Mouse (Mus musculus) myocyte (in vitro differentiated cells): ENCODE data around the gene Gm20388. TPM values are rescaled to one million over a fixed set of nuclear protein-coding genes. Genes with fewer than 3 reads are reported as not detected.

ENCODE experiments used
- H3K27me3 ChIP-seq: one replicate; pipeline ENCODE4 v1.6.1; 2011; ENCODE audit not compliant: control insufficient read depth, insufficient read depth, insufficient read length
- H3K36me3 ChIP-seq: one replicate; pipeline ENCODE4 v1.6.1; 2011; ENCODE audit not compliant: control insufficient read depth, insufficient read depth
- H3K4me2 ChIP-seq: one replicate; pipeline ENCODE4 v1.6.1; 2011; ENCODE audit warnings: low read depth, control low read depth
- H3K4me3 ChIP-seq: one replicate; pipeline ENCODE4 v1.5.1; 2011; ENCODE audit warnings: mild to moderate bottlenecking, control low read depth, moderate library complexity
- H3K79me2 ChIP-seq: one replicate; pipeline ENCODE4 v1.6.1; 2011; ENCODE audit not compliant: control insufficient read depth, insufficient read depth
- H3ac ChIP-seq: one replicate; pipeline ENCODE4 v1.6.1; 2011; ENCODE audit not compliant: control insufficient read depth, insufficient read length
- CEBPB ChIP-seq: IDR thresholded peaks from 2 replicates; pipeline ENCODE4 v1.6.1; 2011; ENCODE audit warnings: mild to moderate bottlenecking, moderate library complexity; ENCODE audit not compliant: poor library complexity, insufficient read depth, severe bottlenecking
- E2F4 ChIP-seq: IDR thresholded peaks from one replicate; pipeline ENCODE4 v1.6.1; 2011; ENCODE audit warnings: mild to moderate bottlenecking, control low read depth, moderate library complexity; ENCODE audit not compliant: insufficient read depth
- MAX ChIP-seq: IDR thresholded peaks from one replicate; pipeline ENCODE4 v1.6.1; 2011; ENCODE audit warnings: low read depth, mild to moderate bottlenecking, control low read depth
- MYOD1 ChIP-seq, 3 experiments: IDR thresholded peaks; one replicate each; pipeline ENCODE4 v1.6.1; 2011; ENCODE audit warnings: control low read depth in 2 of 3, low read depth in 2 of 3, mild to moderate bottlenecking in 2 of 3, moderate library complexity in 1 of 3; ENCODE audit not compliant: insufficient read length in 2 of 3, control insufficient read depth in 1 of 3
- MYOG ChIP-seq, 3 experiments: IDR thresholded peaks; one replicate each; pipeline ENCODE4 v1.6.1; 2011; ENCODE audit warnings: control low read depth in 2 of 3, low read depth in 2 of 3, mild to moderate bottlenecking in 2 of 3; ENCODE audit not compliant: insufficient read length in 2 of 3, control insufficient read depth in 1 of 3, insufficient read depth in 1 of 3
- POLR2A ChIP-seq: IDR thresholded peaks from one replicate; pipeline ENCODE4 v1.6.1; 2011; ENCODE audit warnings: low read depth, mild to moderate bottlenecking, control low read depth, moderate library complexity; ENCODE audit not compliant: insufficient read length
- POLR2AphosphoS2 ChIP-seq: IDR thresholded peaks from one replicate; pipeline ENCODE4 v1.6.1; 2011; ENCODE audit warnings: low read depth, control low read depth; ENCODE audit not compliant: insufficient read length
- REST ChIP-seq: IDR thresholded peaks from one replicate; pipeline ENCODE4 v1.6.1; 2011; ENCODE audit warnings: mild to moderate bottlenecking, control low read depth, moderate library complexity; ENCODE audit not compliant: insufficient read depth, insufficient read length
- SRF ChIP-seq: IDR thresholded peaks from one replicate; pipeline ENCODE4 v1.6.1; 2011; ENCODE audit warnings: low read depth; ENCODE audit not compliant: control insufficient read depth, insufficient read length
- TCF12 ChIP-seq: IDR thresholded peaks from one replicate; pipeline ENCODE4 v1.6.1; 2011; ENCODE audit warnings: mild to moderate bottlenecking, control low read depth; ENCODE audit not compliant: poor library complexity, insufficient read depth, severe bottlenecking
- TCF3 ChIP-seq: IDR thresholded peaks from one replicate; pipeline ENCODE4 v1.6.1; 2011; ENCODE audit warnings: low read depth, control low read depth; ENCODE audit not compliant: insufficient read length
- USF1 ChIP-seq: IDR thresholded peaks from one replicate; pipeline ENCODE4 v1.6.1; 2011; ENCODE audit warnings: low read depth, mild to moderate bottlenecking, control low read depth, moderate library complexity
- polyA plus RNA-seq: library from polyadenylated mRNA; unstranded; fragments of >200 nt; fragmentation: generic; extraction: Trizol; gene quantifications from one replicate; pipeline ENCODE4 v1.2.1, GENCODE M21; 2012; ENCODE audit warnings: missing spikeins

The Gm20388 gene
- polyA plus RNA-seq, 1 experiment = 15.3 TPM

- Histone ChIP-seq H3K79me2 (no peaks in the 10 kb centered on the region), H3K27me3 (peaks cover 83% of the 10 kb centered on the region), H3ac (no peak overlapping the region), H3K4me2 (no peak overlapping the region), H3K36me3 (no peaks in the 10 kb centered on the region), H3K4me3 (no peak overlapping the region)
- TF ChIP-seq SRF (no peak), POLR2AphosphoS2 (no peak), POLR2A (no peak), TCF12 (no peak), CEBPB (no peak), USF1 (no peak), MYOD1 (IDR thresholded peaks at IDR 0.05; ENCODE audit: control insufficient read depth in 1 of 3, insufficient read length in 2 of 3, low read depth in 2 of 3) (no peak), MAX (no peak), E2F4 (no peak), REST (no peak), TCF3 (no peak), MYOG (IDR thresholded peaks at IDR 0.05; ENCODE audit: control insufficient read depth in 1 of 3, insufficient read depth in 1 of 3, insufficient read length in 2 of 3, low read depth in 2 of 3) (no peak)
Observed at GRCm38 (mm10) chr8:120934596-120934995, 1024.0 kb downstream of the Gm20388 start.

GRCm38 (mm10) chr8:120936685-120937084 is 1026.0 kb downstream of the Gm20388 start:
- H3K4me2 ChIP-seq = no peak overlapping the region
- no peaks in the 10 kb centered on the region for H3K36me3 ChIP-seq
- no peak overlapping the region for H3K4me3 ChIP-seq
- H3K27me3 ChIP-seq = peaks cover 89% of the 10 kb centered on the region
- H3ac ChIP-seq = no peak overlapping the region
- no peaks in the 10 kb centered on the region for H3K79me2 ChIP-seq
- no peak for TF ChIP-seq CEBPB
- TF ChIP-seq POLR2A = no peak
- no peak for TF ChIP-seq USF1
- no peak for TF ChIP-seq SRF
- TF ChIP-seq POLR2AphosphoS2 = no peak
- no peak for TF ChIP-seq TCF12
- no peak for TF ChIP-seq TCF3
- no peak for TF ChIP-seq E2F4
- no peak for TF ChIP-seq REST
- TF ChIP-seq MYOD1 (IDR thresholded peaks at IDR 0.05; ENCODE audit: control insufficient read depth in 1 of 3, insufficient read length in 2 of 3, low read depth in 2 of 3) = no peak

GRCm38 (mm10) chr8:120937474-120937873 is 1026.8 kb downstream of the Gm20388 start:
- TF ChIP-seq POLR2AphosphoS2 = no peak
- no peak for TF ChIP-seq TCF12
- no peak for TF ChIP-seq POLR2A
- no peak for TF ChIP-seq MAX
- TF ChIP-seq TCF3 = no peak
- no peak for TF ChIP-seq MYOG (IDR thresholded peaks at IDR 0.05; ENCODE audit: control insufficient read depth in 1 of 3, insufficient read depth in 1 of 3, insufficient read length in 2 of 3, low read depth in 2 of 3)
- TF ChIP-seq USF1 = no peak
- TF ChIP-seq REST = no peak
- Histone ChIP-seq H3K4me2 (no peak overlapping the region), H3K36me3 (no peaks in the 10 kb centered on the region), H3K79me2 (no peaks in the 10 kb centered on the region), H3K27me3 (peaks cover 82% of the 10 kb centered on the region), H3ac (no peak overlapping the region), H3K4me3 (no peak overlapping the region)

- Histone ChIP-seq H3K27me3 (peaks cover 67% of the 10 kb centered on the region), H3K4me3 (no peak overlapping the region), H3K79me2 (no peaks in the 10 kb centered on the region), H3K4me2 (no peak overlapping the region), H3K36me3 (no peaks in the 10 kb centered on the region), H3ac (no peak overlapping the region)
- TF ChIP-seq REST (no peak), TCF3 (no peak), SRF (no peak), MYOD1 (IDR thresholded peaks at IDR 0.05; ENCODE audit: control insufficient read depth in 1 of 3, insufficient read length in 2 of 3, low read depth in 2 of 3) (no peak), E2F4 (no peak), POLR2A (no peak), CEBPB (no peak), POLR2AphosphoS2 (no peak), MAX (no peak), USF1 (no peak), MYOG (IDR thresholded peaks at IDR 0.05; ENCODE audit: control insufficient read depth in 1 of 3, insufficient read depth in 1 of 3, insufficient read length in 2 of 3, low read depth in 2 of 3) (no peak)
Observed at GRCm38 (mm10) chr8:120940287-120940686, 1029.6 kb downstream of the Gm20388 start.

GRCm38 (mm10) chr8:120947240-120947639 is 1036.6 kb downstream of the Gm20388 start:
- no peak overlapping the region for H3ac ChIP-seq
- H3K4me2 ChIP-seq = no peak overlapping the region
- no peak overlapping the region for H3K4me3 ChIP-seq
- H3K36me3 ChIP-seq = no peaks in the 10 kb centered on the region
- peaks cover 72% of the 10 kb centered on the region for H3K27me3 ChIP-seq
- H3K79me2 ChIP-seq = no peaks in the 10 kb centered on the region
- TF ChIP-seq USF1 = no peak

GRCm38 (mm10) chr8:120948050-120948595 is 1037.5 kb downstream of the Gm20388 start:
- TF ChIP-seq TCF12 (no peak), CEBPB (no peak), POLR2A (no peak), E2F4 (no peak), MYOD1 (IDR thresholded peaks at IDR 0.05; ENCODE audit: control insufficient read depth in 1 of 3, insufficient read length in 2 of 3, low read depth in 2 of 3) (no peak), TCF3 (no peak), USF1 (no peak), MAX (no peak), SRF (no peak), MYOG (IDR thresholded peaks at IDR 0.05; ENCODE audit: control insufficient read depth in 1 of 3, insufficient read depth in 1 of 3, insufficient read length in 2 of 3, low read depth in 2 of 3) (no peak), REST (no peak), POLR2AphosphoS2 (no peak)
- peaks cover 75% of the 10 kb centered on the region for H3K27me3 ChIP-seq
- no peak overlapping the region for H3K4me3 ChIP-seq
- no peaks in the 10 kb centered on the region for H3K36me3 ChIP-seq
- no peak overlapping the region for H3K4me2 ChIP-seq
- no peaks in the 10 kb centered on the region for H3K79me2 ChIP-seq
- no peak overlapping the region for H3ac ChIP-seq
